Mouse (Mus musculus) kidney, adult 2 months (tissue): Measurements from ENCODE around the gene Pla2g4a.

ENCODE experiments used
- CTCF ChIP-seq: fragments of 200-500 bp; conservative IDR thresholded peaks from 2 replicates; pipeline ENCODE4 v1.5.1; 2011; ENCODE audit warnings: low read depth, mild to moderate bottlenecking, control low read depth, low read length, moderate library complexity, mixed read lengths; ENCODE audit not compliant: insufficient read depth, insufficient read length
- POLR2A ChIP-seq: fragments of 200-500 bp; IDR thresholded peaks from one replicate; pipeline ENCODE4 v1.6.1; 2011; ENCODE audit warnings: low read depth, low read length, control low read depth

- no peak for TF ChIP-seq POLR2A
- TF ChIP-seq CTCF: no peak
These were observed 10.8 kb downstream of the Pla2g4a start for GRCm38 (mm10) chr1:149950254-149950653.
